Mouse (Mus musculus): ENCODE results near the gene Fblim1. TPM values are rescaled to one million over a fixed set of nuclear protein-coding genes. Genes with fewer than 3 reads are reported as not detected.

Fblim1 gene
- polyA plus RNA-seq, 1 experiment from 2014 or later, result 17.0 TPM

DNA sequence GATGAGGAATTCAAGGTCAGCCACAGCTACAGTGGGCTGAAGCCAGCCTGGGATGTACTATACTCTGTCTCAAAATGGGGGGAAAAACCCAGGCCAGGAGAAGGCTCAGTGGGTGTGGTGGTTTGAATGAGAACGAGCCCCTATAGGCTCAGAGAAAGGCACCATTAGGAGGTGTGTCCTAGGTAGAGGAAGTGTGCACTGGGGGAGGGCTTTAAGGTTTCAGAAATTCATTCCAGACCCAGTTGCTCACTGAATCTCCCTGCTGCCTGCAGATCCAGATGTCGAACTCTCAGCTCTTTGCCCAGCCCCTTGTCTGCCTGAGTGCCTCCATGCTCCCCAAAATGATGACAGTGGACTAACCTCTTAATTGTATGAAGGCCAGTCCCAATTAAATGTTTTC, 53.4 kb downstream of the Fblim1 start:
- no peak for DNase-seq (ENCODE audit: low spot score)
- ATAC-seq (replicated peaks; ENCODE audit: low FRiP score), result peak; percentile 84
- WGBS, result 37% methylated on average over 2 of the region's 2 CpGs

DNA sequence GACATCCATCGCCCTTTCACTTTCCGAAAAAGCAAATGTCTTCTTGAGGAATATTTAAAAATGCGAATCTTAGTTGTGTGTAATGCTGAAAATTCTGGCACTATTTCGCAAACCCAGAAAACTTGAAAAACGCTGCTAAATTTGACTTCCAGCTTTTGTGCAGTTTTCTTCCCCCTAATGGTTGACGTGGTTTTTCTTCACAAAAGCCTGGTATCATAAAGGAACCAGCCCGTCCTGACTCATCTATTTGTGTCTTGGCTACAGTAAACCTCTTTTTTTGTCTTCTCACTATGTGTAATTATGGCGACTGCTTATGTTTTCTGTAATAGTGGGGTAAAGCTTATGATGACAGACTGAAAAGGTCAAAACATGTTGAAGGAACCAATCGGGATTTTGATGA, 58.6 kb downstream of the Fblim1 start:
- H3K27me3 ChIP-seq (replicated peaks; ENCODE audit: control insufficient read depth, insufficient read depth, low read length), result no peaks in the 10 kb centered on the region
- peak overlapping the region; percentile 83 for H3K4me3 ChIP-seq (ENCODE audit: low read depth, low read length)
- H3K9me3 ChIP-seq (ENCODE audit: control insufficient read depth, low read length), result no peaks in the 10 kb centered on the region
- no peak for DNase-seq (ENCODE audit: low spot score)
- 21% methylated on average over 9 of the region's 9 CpGs for WGBS
- peaks cover 8% of the 10 kb centered on the region; the same call in 1 of the 2 replicates for H3K4me1 ChIP-seq (replicated peaks; ENCODE audit: control insufficient read depth, insufficient read depth, low read length)
- no peaks in the 10 kb centered on the region for H3K36me3 ChIP-seq (ENCODE audit: control insufficient read depth, insufficient read depth, low read length)
- peak overlapping the region; percentile 98 for H3K9ac ChIP-seq (ENCODE audit: low read depth, low read length)
- H3K4me2 ChIP-seq, result peak overlapping the region; percentile 87
- no peak for ATAC-seq (replicated peaks; ENCODE audit: low FRiP score)
- H3K27ac ChIP-seq (ENCODE audit: low read depth, low read length), result peak overlapping the region; percentile 36; the same call in 1 of the 2 replicates

More for the DNA sequence above, 53.4 kb downstream of the Fblim1 start:
- Histone ChIP-seq H3K4me2 (no peak overlapping the region), H3K27me3 (replicated peaks; ENCODE audit: control insufficient read depth, insufficient read depth, low read length) (no peaks in the 10 kb centered on the region), H3K4me3 (ENCODE audit: low read depth, low read length) (no peak overlapping the region), H3K4me1 (replicated peaks; ENCODE audit: control insufficient read depth, insufficient read depth, low read length) (0 out of 2 replicates have a peak, but pooled peaks cover under 1% of the 10 kb centered on the region), H3K27ac (ENCODE audit: low read depth, low read length) (no peak overlapping the region), H3K9ac (ENCODE audit: low read depth, low read length) (no peak overlapping the region), H3K36me3 (ENCODE audit: control insufficient read depth, insufficient read depth, low read length) (no peaks in the 10 kb centered on the region), H3K9me3 (ENCODE audit: control insufficient read depth, low read length) (no peaks in the 10 kb centered on the region)

DNA sequence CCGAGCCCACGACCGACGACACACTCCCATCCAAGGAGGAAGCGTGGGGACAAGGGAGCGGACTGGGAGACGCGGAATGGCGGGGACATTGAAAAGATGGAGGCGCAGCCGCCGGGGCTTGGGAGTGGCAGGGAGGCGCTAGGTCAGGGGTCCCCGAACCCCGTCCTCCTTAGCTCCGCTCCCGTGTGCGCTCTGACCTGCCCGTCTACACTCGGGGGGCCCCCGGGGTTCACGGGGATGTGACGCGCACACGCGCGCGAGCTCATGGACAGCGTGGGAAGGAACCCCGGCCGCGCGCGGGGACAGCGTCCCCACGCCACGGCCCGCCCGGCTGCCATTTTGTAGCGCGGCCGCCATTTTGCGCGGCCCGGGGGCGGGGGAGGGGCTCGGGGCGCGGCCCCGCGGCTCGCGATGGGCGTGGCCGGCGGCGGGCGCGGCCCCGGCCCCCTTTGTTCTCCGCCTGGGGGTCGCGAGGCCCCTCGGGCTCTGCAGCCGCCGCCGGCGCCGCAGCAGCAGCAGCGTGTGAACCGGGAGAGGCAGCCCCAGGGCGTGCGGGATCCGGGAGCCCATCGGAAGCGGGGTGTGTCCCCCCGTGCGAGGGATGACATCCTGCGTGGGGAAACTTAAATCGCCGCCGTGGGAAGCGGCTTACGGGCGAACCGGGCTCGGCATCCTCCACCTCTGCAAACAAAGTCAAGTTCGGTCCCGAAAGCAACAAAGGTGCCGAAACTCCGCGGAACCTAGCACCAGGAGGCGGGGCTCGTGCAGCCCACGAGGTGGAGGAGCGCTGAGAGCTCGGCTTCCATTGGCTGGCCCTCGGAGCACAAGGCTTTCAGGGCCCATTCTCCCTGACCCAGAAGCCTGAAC, 59.3 kb downstream of the Fblim1 start:
- Histone ChIP-seq H3K36me3 (ENCODE audit: control insufficient read depth, insufficient read depth, low read length) (no peaks in the 10 kb centered on the region), H3K27me3 (replicated peaks; ENCODE audit: control insufficient read depth, insufficient read depth, low read length) (no peaks in the 10 kb centered on the region), H3K9ac (ENCODE audit: low read depth, low read length) (peak overlapping the region; percentile 98), H3K27ac (ENCODE audit: low read depth, low read length) (peak overlapping the region; percentile 99), H3K4me1 (replicated peaks; ENCODE audit: control insufficient read depth, insufficient read depth, low read length) (peaks cover 8% of the 10 kb centered on the region; the same call in 1 of the 2 replicates), H3K4me3 (ENCODE audit: low read depth, low read length) (peak overlapping the region; percentile 83), H3K9me3 (ENCODE audit: control insufficient read depth, low read length) (no peaks in the 10 kb centered on the region), H3K4me2 (peak overlapping the region; percentile 87)
- WGBS, result 0% methylated on average over 92 of the region's 98 CpGs
- peak; percentile 80 for ATAC-seq (replicated peaks; ENCODE audit: low FRiP score)
- DNase-seq (ENCODE audit: low spot score), result peak; percentile 85

DNA sequence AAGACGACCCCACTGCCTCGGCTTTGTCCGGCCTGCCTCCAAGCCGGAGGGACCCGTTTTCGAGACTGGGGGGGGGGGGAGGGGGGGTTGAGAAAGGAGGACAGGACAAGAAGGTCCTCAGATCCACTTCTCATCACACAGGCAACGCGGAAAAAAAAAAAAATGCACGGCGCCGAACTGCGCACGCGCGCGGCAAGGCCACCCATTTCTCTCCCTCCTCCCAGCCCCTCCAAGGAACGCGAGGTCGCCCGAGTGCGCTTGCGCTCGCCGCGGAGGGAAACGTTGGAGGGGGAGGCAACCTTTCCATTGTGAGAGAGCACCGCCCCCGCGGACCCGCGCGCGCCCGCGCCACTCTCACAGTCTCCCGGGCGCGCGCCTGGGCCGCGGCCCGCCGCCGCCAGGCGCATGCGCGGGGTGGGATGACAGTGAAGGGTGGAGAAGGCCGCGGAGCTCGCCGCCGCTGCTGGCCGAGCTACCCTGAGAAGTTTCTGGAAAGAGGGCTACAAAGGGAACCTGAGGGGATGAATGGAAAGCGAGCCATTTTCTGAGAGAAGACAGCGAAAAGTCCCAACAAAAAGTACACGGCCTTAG, 60.1 kb downstream of the Fblim1 start:
- peak overlapping the region; percentile 87 for H3K4me2 ChIP-seq
- ATAC-seq (replicated peaks; ENCODE audit: low FRiP score) (peak; percentile 86), DNase-seq (ENCODE audit: low spot score) (peak; percentile 100)
- peak overlapping the region; percentile 99 for H3K27ac ChIP-seq (ENCODE audit: low read depth, low read length)
- H3K9me3 ChIP-seq (ENCODE audit: control insufficient read depth, low read length), result no peaks in the 10 kb centered on the region
- H3K4me1 ChIP-seq (replicated peaks; ENCODE audit: control insufficient read depth, insufficient read depth, low read length), result peaks cover 8% of the 10 kb centered on the region; the same call in 1 of the 2 replicates
- under 1% methylated on average over 49 of the region's 56 CpGs for WGBS
- H3K4me3 ChIP-seq (ENCODE audit: low read depth, low read length), result peak overlapping the region; percentile 83
- no peaks in the 10 kb centered on the region for H3K36me3 ChIP-seq (ENCODE audit: control insufficient read depth, insufficient read depth, low read length)
- peak overlapping the region; percentile 98 for H3K9ac ChIP-seq (ENCODE audit: low read depth, low read length)
- H3K27me3 ChIP-seq (replicated peaks; ENCODE audit: control insufficient read depth, insufficient read depth, low read length), result no peaks in the 10 kb centered on the region

- Histone ChIP-seq H3K36me3 (ENCODE audit: control insufficient read depth, insufficient read depth, low read length) (no peaks in the 10 kb centered on the region), H3K27me3 (replicated peaks; ENCODE audit: control insufficient read depth, insufficient read depth, low read length) (no peaks in the 10 kb centered on the region), H3K9me3 (ENCODE audit: control insufficient read depth, low read length) (no peaks in the 10 kb centered on the region), H3K4me3 (ENCODE audit: low read depth, low read length) (peak overlapping the region; percentile 83), H3K27ac (ENCODE audit: low read depth, low read length) (peak overlapping the region; percentile 99), H3K9ac (ENCODE audit: low read depth, low read length) (peak overlapping the region; percentile 74), H3K4me2 (peak overlapping the region; percentile 87), H3K4me1 (replicated peaks; ENCODE audit: control insufficient read depth, insufficient read depth, low read length) (peaks cover 10% of the 10 kb centered on the region; the same call in 1 of the 2 replicates)
- under 1% methylated on average over 45 of the region's 45 CpGs for WGBS
- DNase-seq (ENCODE audit: low spot score), result peak; percentile 75
- peak; percentile 24 for ATAC-seq (replicated peaks; ENCODE audit: low FRiP score)
These were observed 60.7 kb downstream of the Fblim1 start for GRCm38 (mm10) chr4:141545071-141545742.

GRCm38 (mm10) chr4:141544536-141544935, 61.4 kb downstream of the Fblim1 start:
- H3K4me1 ChIP-seq (replicated peaks; ENCODE audit: control insufficient read depth, insufficient read depth, low read length), result peaks cover 11% of the 10 kb centered on the region; the same call in 1 of the 2 replicates
- H3K27ac ChIP-seq (ENCODE audit: low read depth, low read length), result no peak overlapping the region
- 57% methylated on average over 2 of the region's 2 CpGs for WGBS
- no peaks in the 10 kb centered on the region for H3K36me3 ChIP-seq (ENCODE audit: control insufficient read depth, insufficient read depth, low read length)
- DNase-seq (ENCODE audit: low spot score) (no peak), ATAC-seq (replicated peaks; ENCODE audit: low FRiP score) (no peak)
- no peaks in the 10 kb centered on the region for H3K27me3 ChIP-seq (replicated peaks; ENCODE audit: control insufficient read depth, insufficient read depth, low read length)
- H3K4me2 ChIP-seq, result peak overlapping the region; percentile 87; the same call in 1 of the 2 replicates
- no peaks in the 10 kb centered on the region for H3K9me3 ChIP-seq (ENCODE audit: control insufficient read depth, low read length)
- H3K9ac ChIP-seq (ENCODE audit: low read depth, low read length), result no peak overlapping the region
- no peak overlapping the region for H3K4me3 ChIP-seq (ENCODE audit: low read depth, low read length)

DNA sequence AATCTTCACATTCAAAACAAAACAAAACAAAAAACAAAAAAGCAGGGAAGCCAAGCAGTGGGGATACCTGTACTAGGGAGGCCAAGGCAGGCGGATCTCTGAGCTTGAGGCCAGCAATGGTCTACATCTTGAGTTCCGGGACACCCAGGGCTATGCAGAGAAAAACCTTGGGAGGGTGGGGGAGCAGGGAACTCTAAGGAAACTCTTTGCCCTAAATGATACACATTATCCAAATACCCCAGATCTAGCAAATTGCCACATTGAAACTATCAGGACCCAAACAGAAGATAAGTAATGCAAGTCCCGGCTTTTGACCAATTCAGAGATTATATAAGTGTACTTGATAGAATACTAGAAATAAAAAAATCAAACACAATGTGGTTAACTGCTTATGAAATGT, 62.3 kb downstream of the Fblim1 start:
- Histone ChIP-seq H3K4me1 (replicated peaks; ENCODE audit: control insufficient read depth, insufficient read depth, low read length) (peaks cover 14% of the 10 kb centered on the region), H3K27me3 (replicated peaks; ENCODE audit: control insufficient read depth, insufficient read depth, low read length) (no peaks in the 10 kb centered on the region), H3K36me3 (ENCODE audit: control insufficient read depth, insufficient read depth, low read length) (no peaks in the 10 kb centered on the region), H3K4me2 (no peak overlapping the region), H3K9me3 (ENCODE audit: control insufficient read depth, low read length) (no peaks in the 10 kb centered on the region), H3K27ac (ENCODE audit: low read depth, low read length) (no peak overlapping the region), H3K9ac (ENCODE audit: low read depth, low read length) (no peak overlapping the region), H3K4me3 (ENCODE audit: low read depth, low read length) (no peak overlapping the region)
- no peak for DNase-seq (ENCODE audit: low spot score)
- WGBS, result 64% methylated on average over 3 of the region's 3 CpGs
- no peak for ATAC-seq (replicated peaks; ENCODE audit: low FRiP score)

DNA sequence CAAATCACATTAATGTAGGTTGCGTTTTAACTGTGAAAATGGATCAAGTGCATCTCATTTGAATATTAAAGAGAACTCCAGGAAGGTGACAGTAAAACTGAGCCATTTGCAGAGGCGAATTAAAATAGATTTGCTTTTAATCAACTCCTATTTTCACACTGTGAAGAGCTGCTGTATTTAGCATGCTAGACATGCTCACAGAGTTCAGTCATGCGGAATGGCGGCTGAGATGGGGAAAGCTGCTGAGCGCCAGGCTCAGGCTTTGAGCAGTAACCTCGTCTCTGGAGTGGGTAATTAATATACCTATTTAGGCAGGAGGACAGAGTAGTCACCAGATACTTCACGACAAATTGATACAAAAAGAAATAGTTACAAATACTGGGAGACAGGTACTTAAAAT, 64.0 kb downstream of the Fblim1 start:
- no peaks in the 10 kb centered on the region for H3K9me3 ChIP-seq (ENCODE audit: control insufficient read depth, low read length)
- no peak overlapping the region for H3K9ac ChIP-seq (ENCODE audit: low read depth, low read length)
- no peaks in the 10 kb centered on the region for H3K27me3 ChIP-seq (replicated peaks; ENCODE audit: control insufficient read depth, insufficient read depth, low read length)
- no peak overlapping the region for H3K27ac ChIP-seq (ENCODE audit: low read depth, low read length)
- H3K36me3 ChIP-seq (ENCODE audit: control insufficient read depth, insufficient read depth, low read length), result no peaks in the 10 kb centered on the region
- no peak overlapping the region for H3K4me2 ChIP-seq
- DNase-seq (ENCODE audit: low spot score), result no peak
- H3K4me3 ChIP-seq (ENCODE audit: low read depth, low read length), result no peak overlapping the region
- H3K4me1 ChIP-seq (replicated peaks; ENCODE audit: control insufficient read depth, insufficient read depth, low read length), result peaks cover 11% of the 10 kb centered on the region
- no peak for ATAC-seq (replicated peaks; ENCODE audit: low FRiP score)
- WGBS, result 65% methylated on average over 7 of the region's 7 CpGs
